Mouse (Mus musculus) CH12.LX (cell line): ENCODE measurements around the gene Ttyh3. TPM values are rescaled to one million over a fixed set of nuclear protein-coding genes. Genes with fewer than 3 reads are reported as not detected.

Experiments
- DNase-seq: peaks from one replicate; pipeline ENCODE4 v3.0.0-alpha.2; 2013; ENCODE audit errors: extremely low read depth
- H3K27ac ChIP-seq: 2 replicates; pipeline ENCODE4 v1.5.1; 2012; ENCODE audit warnings: low read depth, mild to moderate bottlenecking, control low read depth, moderate library complexity; ENCODE audit not compliant: insufficient read depth
- H3K27me3 ChIP-seq: replicated peaks from 2 replicates; pipeline ENCODE3; 2012; ENCODE audit warnings: inconsistent platforms
- H3K36me3 ChIP-seq, 2 experiments: replicated peaks in 1 of 2; 2 replicates each; pipeline versions ENCODE3 to v1.6.1; 2012; ENCODE audit warnings: inconsistent platforms in 1 of 2, low read length in 1 of 2, mild to moderate bottlenecking in 1 of 2, mixed read lengths in 1 of 2, moderate library complexity in 1 of 2; ENCODE audit not compliant: control insufficient read depth in 1 of 2, insufficient read depth in 1 of 2
- H3K4me1 ChIP-seq, 2 experiments: 2 replicates each; pipeline ENCODE4 v1.6.1; 2012; ENCODE audit warnings: inconsistent platforms in 1 of 2, moderate library complexity in 1 of 2; ENCODE audit not compliant: insufficient read depth in 2 of 2, control insufficient read depth in 1 of 2
- H3K4me2 ChIP-seq: 2 replicates; pipeline ENCODE4 v1.6.1; 2012; ENCODE audit warnings: low read depth, mild to moderate bottlenecking, control low read depth; ENCODE audit not compliant: poor library complexity, insufficient read depth, severe bottlenecking
- H3K4me3 ChIP-seq, 3 experiments: fragments of 150-350 bp in 1 of 3; sonication (generic) in 1 of 3; replicated peaks in 1 of 3; 2 replicates each; pipeline versions ENCODE3 to v1.5.1; 2011 to 2012; ENCODE audit warnings: low read depth in 2 of 3, low read length in 2 of 3, mild to moderate bottlenecking in 2 of 3, moderate library complexity in 2 of 3, control low read depth in 1 of 3, improper control_type of control experiment in 1 of 3, inconsistent platforms in 1 of 3, mixed read lengths in 1 of 3; ENCODE audit not compliant: poor library complexity in 1 of 3
- H3K79me2 ChIP-seq: replicated peaks from 2 replicates; pipeline ENCODE4 v1.6.1; 2012; ENCODE audit warnings: mild to moderate bottlenecking, moderate library complexity; ENCODE audit not compliant: control insufficient read depth, poor library complexity, insufficient read depth, severe bottlenecking; ENCODE audit errors: extremely low read depth
- H3K9ac ChIP-seq: 2 replicates; pipeline ENCODE4 v1.6.1; 2012; ENCODE audit warnings: low read depth, mild to moderate bottlenecking, control low read depth, moderate library complexity; ENCODE audit not compliant: insufficient read depth
- H3K9me3 ChIP-seq: replicated peaks from 2 replicates; pipeline ENCODE3; 2012; ENCODE audit warnings: low read length, inconsistent platforms, mixed read lengths
- BHLHE40 ChIP-seq: IDR thresholded peaks from 2 replicates; pipeline ENCODE4 v1.6.1; 2011; ENCODE audit warnings: mild to moderate bottlenecking, low read depth, low read length, improper control_type of control experiment
- CTCF ChIP-seq, 2 experiments: IDR thresholded peaks in 1 of 2; conservative IDR thresholded peaks in 1 of 2; 2 replicates each; pipeline ENCODE4 v1.5.1; 2011 to 2012; ENCODE audit warnings: low read depth in 2 of 2, low read length in 2 of 2, improper control_type of control experiment in 1 of 2, inconsistent platforms in 1 of 2, mild to moderate bottlenecking in 1 of 2, moderate library complexity in 1 of 2
- ELF1 ChIP-seq: IDR thresholded peaks from 2 replicates; pipeline ENCODE4 v1.6.1; 2014; ENCODE audit warnings: low read depth, mild to moderate bottlenecking, inconsistent platforms, low read length, improper control_type of control experiment
- EP300 ChIP-seq: IDR thresholded peaks from 2 replicates; pipeline ENCODE4 v1.6.1; 2011; ENCODE audit warnings: low read length, improper control_type of control experiment
- GABPA ChIP-seq: IDR thresholded peaks from 2 replicates; pipeline ENCODE4 v1.6.1; 2012; ENCODE audit warnings: low read depth, low read length, improper control_type of control experiment, inconsistent platforms; ENCODE audit not compliant: insufficient replicate concordance
- JUND ChIP-seq: conservative IDR thresholded peaks from 2 replicates; pipeline ENCODE4 v1.6.1; 2011; ENCODE audit warnings: low read depth, low read length, improper control_type of control experiment
- MAX ChIP-seq: IDR thresholded peaks from 2 replicates; pipeline ENCODE4 v1.6.1; 2011; ENCODE audit warnings: low read length, improper control_type of control experiment
- MEF2A ChIP-seq: IDR thresholded peaks from 2 replicates; pipeline ENCODE4 v1.6.1; 2014; ENCODE audit warnings: low read depth, mild to moderate bottlenecking, inconsistent platforms, low read length, improper control_type of control experiment, borderline replicate concordance
- MXI1 ChIP-seq: IDR thresholded peaks from 2 replicates; pipeline ENCODE4 v1.6.1; 2011; ENCODE audit warnings: mild to moderate bottlenecking, low read depth, low read length, improper control_type of control experiment
- MYC ChIP-seq: IDR thresholded peaks from 2 replicates; pipeline ENCODE4 v1.6.1; 2011; ENCODE audit warnings: low read depth, mild to moderate bottlenecking, improper control_type of control experiment, low read length
- NRF1 ChIP-seq: IDR thresholded peaks from 2 replicates; pipeline ENCODE4 v1.6.1; 2014; ENCODE audit warnings: low read depth, mild to moderate bottlenecking, inconsistent platforms, low read length, improper control_type of control experiment, moderate library complexity
- PAX5 ChIP-seq: IDR thresholded peaks from 2 replicates; pipeline ENCODE4 v1.6.1; 2012; ENCODE audit warnings: low read length, inconsistent platforms, mixed read lengths
- POLR2A ChIP-seq: IDR thresholded peaks from 2 replicates; pipeline ENCODE4 v1.6.1; 2011; ENCODE audit warnings: low read depth, mild to moderate bottlenecking, improper control_type of control experiment, low read length
- RCOR1 ChIP-seq: conservative IDR thresholded peaks from 2 replicates; pipeline ENCODE4 v1.6.1; 2012; ENCODE audit warnings: low read depth, mild to moderate bottlenecking, inconsistent platforms, low read length, improper control_type of control experiment
- SMC3 ChIP-seq: IDR thresholded peaks from 2 replicates; pipeline ENCODE4 v1.6.1; 2011; ENCODE audit warnings: low read depth, low read length, improper control_type of control experiment
- TBP ChIP-seq: conservative IDR thresholded peaks from 2 replicates; pipeline ENCODE4 v1.6.1; 2011; ENCODE audit warnings: low read depth, low read length, improper control_type of control experiment
- USF1 ChIP-seq: IDR thresholded peaks from 2 replicates; pipeline ENCODE4 v1.6.1; 2014; ENCODE audit warnings: low read depth, mild to moderate bottlenecking, inconsistent platforms, low read length, improper control_type of control experiment
- ZKSCAN1 ChIP-seq: IDR thresholded peaks from 2 replicates; pipeline ENCODE4 v1.6.1; 2012; ENCODE audit warnings: low read depth, inconsistent platforms, low read length, improper control_type of control experiment, borderline replicate concordance
- ZMIZ1 ChIP-seq: IDR thresholded peaks from 2 replicates; pipeline ENCODE4 v1.6.1; 2012; ENCODE audit warnings: low read depth, mild to moderate bottlenecking, inconsistent platforms, low read length, improper control_type of control experiment
- dilution Hi-C: fragments of 300-500 bp; cut with MboI; formaldehyde crosslinking; loops from 2 replicates; pipeline ENCODE4 v1.14.3; 2020; ENCODE audit warnings: low sequenced_read_pairs; ENCODE audit not compliant: extremely low pct_unique_long_range_greater_than_20kb, extremely low pct_ligation_motif_present
- in situ Hi-C: fragments of 300-500 bp; cut with MboI; formaldehyde crosslinking; loops from 3 replicates; pipeline ENCODE4 v1.14.3; 2019; ENCODE audit warnings: low sequenced_read_pairs, low pct_ligation_motif_present, low pct_unique_long_range_greater_than_20kb, mixed read lengths
- polyA plus RNA-seq: library from polyadenylated mRNA; unstranded; fragments of >175 nt; gene quantifications from 2 replicates; pipeline ENCODE4 v1.2.1, GENCODE M21; 2012; ENCODE audit warnings: low read depth; ENCODE audit not compliant: insufficient read length
- total RNA-seq, 2 experiments: library from RNA; depleted of rRNA; stranded (reverse); fragments of 300-350 nt in 1 of 2; fragments of >200 nt in 1 of 2; gene quantifications; 2 replicates each; pipeline ENCODE4 v1.2.3; 2012 to 2014

Ttyh3 gene
- total and polyA plus RNA-seq, 3 experiments, result 0.31 to 6.3 (median 1.4) TPM

GRCm38 (mm10) chr5:140596927-140597588 lies 51.8 kb downstream of the Ttyh3 start:
- no peaks in the 10 kb centered on the region for H3K79me2 ChIP-seq
- H3K36me3 ChIP-seq, result no peaks in the 10 kb centered on the region
- no peaks in the 10 kb centered on the region for H3K9me3 ChIP-seq
- TF ChIP-seq EP300 (no peak), ZMIZ1 (no peak), GABPA (no peak), ZKSCAN1 (no peak), MAX (no peak), MYC (no peak), MEF2A (no peak), CTCF (conservative IDR thresholded peaks at IDR 0.05 in 1 of 2, IDR thresholded peaks at IDR 0.05 in 1 of 2; ENCODE audit: low read depth in 2 of 2, low read length in 2 of 2) (no peak), JUND (no peak), BHLHE40 (no peak), RCOR1 (no peak), PAX5 (no peak), USF1 (no peak)
- no peak overlapping the region for H3K27ac ChIP-seq
- H3K27me3 ChIP-seq, result peaks cover 50% of the 10 kb centered on the region
- H3K4me3 ChIP-seq, result no peak overlapping the region
- H3K4me2 ChIP-seq, result no peak overlapping the region
- in situ Hi-C loops (no loop called here), dilution Hi-C loops (no loop called here)
- H3K9ac ChIP-seq, result no peak overlapping the region
- H3K4me1 ChIP-seq, result peaks cover 2 to 18% of the 10 kb centered on the region in 2 experiments; a peak in 3 of 4 replicates
- DNase-seq, result no peak

GRCm38 (mm10) chr5:140596426-140596825 lies 52.4 kb downstream of the Ttyh3 start:
- peaks cover 2 to 18% of the 10 kb centered on the region in 2 experiments; a peak in 3 of 4 replicates for H3K4me1 ChIP-seq
- dilution Hi-C loops (no loop called here), in situ Hi-C loops (no loop called here)
- no peak overlapping the region for H3K9ac ChIP-seq
- H3K9me3 ChIP-seq, result no peaks in the 10 kb centered on the region
- no peak overlapping the region for H3K4me3 ChIP-seq
- peaks cover 51% of the 10 kb centered on the region for H3K27me3 ChIP-seq
- no peak for DNase-seq
- TF ChIP-seq SMC3, result no peak
- no peak for TF ChIP-seq TBP
- TF ChIP-seq ELF1, result no peak
- TF ChIP-seq NRF1, result no peak
- no peak for TF ChIP-seq POLR2A
- no peak for TF ChIP-seq BHLHE40
- no peak for TF ChIP-seq MXI1
- no peak for TF ChIP-seq EP300
- no peak for TF ChIP-seq MEF2A
- no peak overlapping the region for H3K27ac ChIP-seq
- H3K79me2 ChIP-seq, result no peaks in the 10 kb centered on the region
- no peak overlapping the region for H3K4me2 ChIP-seq
- no peaks in the 10 kb centered on the region for H3K36me3 ChIP-seq
